Mouse (Mus musculus): Measurements from ENCODE around the gene Mrpl39. TPM values are rescaled to one million over a fixed set of nuclear protein-coding genes. Genes with fewer than 3 reads are reported as not detected.
A peak's percentile ranks its signal among the peaks of the same experiment; 100 is the strongest.

Mrpl39 gene
- total and polyA plus RNA-seq, 2 experiments from 2014 or later: 34.3 to 43.2 TPM

DNA sequence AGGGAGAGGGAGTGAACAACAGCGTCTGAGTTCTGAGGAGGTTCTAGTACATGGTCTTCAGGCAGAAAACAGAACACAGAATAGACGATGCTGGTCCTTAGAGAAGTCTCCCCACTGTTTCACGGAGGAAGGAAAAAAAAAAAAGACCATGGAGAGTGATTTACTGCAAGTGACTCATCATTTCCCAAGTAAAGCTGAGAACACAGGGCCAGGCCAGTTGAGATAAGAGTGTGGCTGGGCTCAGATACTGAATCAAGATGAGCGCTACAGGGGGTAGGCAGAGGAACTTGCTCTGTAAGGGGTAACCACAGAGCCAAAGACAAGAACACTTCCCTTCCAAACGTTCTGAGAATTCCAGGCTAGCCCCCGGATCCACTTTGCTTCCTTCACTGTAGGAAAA lies 36.8 kb downstream of the Mrpl39 start:
- TF ChIP-seq CTCF (IDR thresholded peaks at IDR 0.05): no peak
- Histone ChIP-seq H3K9ac (replicated peaks; ENCODE audit: low read length, poor library complexity, severe bottlenecking) (no peak overlapping the region), H3K27me3 (ENCODE audit: insufficient read depth, low read length) (peaks cover 12% of the 10 kb centered on the region), H3K4me1 (ENCODE audit: insufficient read depth, low read length) (0 out of 2 replicates have a peak, but pooled peaks cover 3% of the 10 kb centered on the region), H3K4me3 (ENCODE audit: low read depth, low read length) (no peak overlapping the region), H3K4me2 (ENCODE audit: low read depth, low read length, poor library complexity, severe bottlenecking) (no peak overlapping the region), H3K9me3 (ENCODE audit: low read length) (no peaks in the 10 kb centered on the region), H3K36me3 (ENCODE audit: insufficient read depth, low read length) (no peaks in the 10 kb centered on the region), H3K27ac (ENCODE audit: low read depth, low read length) (no peak overlapping the region)
- ATAC-seq (ENCODE audit: low FRiP score): no peak
- no peak for DNase-seq (ENCODE audit: low spot score)
- 74% methylated on average over 6 of the region's 6 CpGs for WGBS

DNA sequence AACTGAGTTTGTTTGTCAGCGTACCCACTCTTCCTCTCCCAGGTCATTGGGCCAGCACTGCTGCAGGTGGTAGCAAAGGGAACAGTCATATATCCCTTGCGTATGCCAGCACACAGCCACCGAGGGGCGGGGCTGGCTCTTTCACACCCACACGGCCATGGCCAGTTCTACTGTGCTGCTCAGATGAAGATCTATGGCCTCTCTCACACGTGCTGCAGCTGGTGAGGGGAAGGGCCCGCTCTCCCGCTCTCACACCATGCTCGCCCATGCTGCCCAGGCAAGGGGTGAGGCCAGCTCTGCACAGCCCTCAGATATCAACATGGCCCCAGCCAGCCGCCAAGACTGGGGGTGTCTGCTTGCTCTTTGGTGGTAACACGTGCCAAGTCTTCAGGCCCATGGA lies 39.4 kb downstream of the Mrpl39 start:
- Histone ChIP-seq H3K4me1 (ENCODE audit: insufficient read depth, low read length) (no peaks in the 10 kb centered on the region), H3K36me3 (ENCODE audit: insufficient read depth, low read length) (no peaks in the 10 kb centered on the region), H3K4me3 (ENCODE audit: low read depth, low read length) (no peak overlapping the region), H3K27me3 (ENCODE audit: insufficient read depth, low read length) (no peaks in the 10 kb centered on the region), H3K9ac (replicated peaks; ENCODE audit: low read length, poor library complexity, severe bottlenecking) (no peak overlapping the region), H3K27ac (ENCODE audit: low read depth, low read length) (no peak overlapping the region), H3K4me2 (ENCODE audit: low read depth, low read length, poor library complexity, severe bottlenecking) (no peak overlapping the region), H3K9me3 (ENCODE audit: low read length) (no peaks in the 10 kb centered on the region)
- DNase-seq (ENCODE audit: low spot score) (no peak), ATAC-seq (ENCODE audit: low FRiP score) (no peak)
- TF ChIP-seq CTCF (IDR thresholded peaks at IDR 0.05): no peak
- WGBS: 89% methylated on average over 11 of the region's 11 CpGs

DNA sequence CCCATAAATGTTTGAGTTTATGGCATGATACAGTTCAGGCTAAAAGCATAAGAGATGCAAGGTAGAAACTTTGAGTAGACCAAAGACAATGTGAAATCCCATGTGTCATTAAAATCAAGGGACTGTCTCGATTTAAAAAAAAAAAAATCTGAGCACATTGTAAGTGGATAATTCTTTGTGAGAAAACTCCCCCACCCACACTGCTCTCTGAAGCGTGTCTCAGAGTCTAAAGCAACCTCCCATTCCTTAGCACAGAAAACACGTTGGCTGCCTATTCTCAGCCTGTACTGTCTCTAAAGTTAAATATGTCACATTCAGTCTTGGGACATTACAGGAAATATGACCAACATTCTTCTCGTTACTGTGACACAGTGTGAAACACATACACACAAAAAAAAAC lies 53.6 kb downstream of the Mrpl39 start:
- TF ChIP-seq CTCF (IDR thresholded peaks at IDR 0.05): no peak
- WGBS: 65% methylated on average over 4 of the region's 4 CpGs

DNA sequence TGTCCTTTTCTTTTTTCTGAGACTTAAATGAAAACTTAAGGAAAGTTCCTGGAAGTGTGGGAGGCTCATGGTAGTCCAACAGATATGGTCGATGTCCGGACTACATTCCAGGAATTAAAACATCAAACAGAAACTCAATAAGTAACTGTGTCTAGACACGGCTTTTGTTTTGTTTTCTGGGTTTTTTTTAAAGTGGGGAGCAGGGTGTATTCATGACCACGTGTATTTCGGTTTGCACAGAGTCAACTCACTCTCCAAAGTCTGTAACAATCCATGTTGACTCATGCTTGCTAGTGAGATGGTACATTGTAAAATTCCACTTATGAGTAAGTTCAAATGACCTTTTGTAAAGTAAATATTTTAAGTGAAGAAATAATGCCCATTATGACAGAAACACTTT lies 54.8 kb downstream of the Mrpl39 start:
- Histone ChIP-seq H3K27me3 (ENCODE audit: insufficient read depth, low read length) (no peaks in the 10 kb centered on the region), H3K9ac (replicated peaks; ENCODE audit: low read length, poor library complexity, severe bottlenecking) (no peak overlapping the region), H3K4me1 (ENCODE audit: insufficient read depth, low read length) (no peaks in the 10 kb centered on the region), H3K4me3 (ENCODE audit: low read depth, low read length) (no peak overlapping the region), H3K27ac (ENCODE audit: low read depth, low read length) (no peak overlapping the region), H3K4me2 (ENCODE audit: low read depth, low read length, poor library complexity, severe bottlenecking) (no peak overlapping the region), H3K9me3 (ENCODE audit: low read length) (no peaks in the 10 kb centered on the region), H3K36me3 (ENCODE audit: insufficient read depth, low read length) (no peaks in the 10 kb centered on the region)
- ATAC-seq (ENCODE audit: low FRiP score) (no peak), DNase-seq (ENCODE audit: low spot score) (no peak)
- WGBS: 72% methylated on average over 5 of the region's 5 CpGs
- TF ChIP-seq CTCF (IDR thresholded peaks at IDR 0.05): no peak

More for the DNA sequence above, 53.6 kb downstream of the Mrpl39 start:
- H3K9ac ChIP-seq (replicated peaks; ENCODE audit: low read length, poor library complexity, severe bottlenecking): no peak overlapping the region
- no peaks in the 10 kb centered on the region for H3K9me3 ChIP-seq (ENCODE audit: low read length)
- DNase-seq (ENCODE audit: low spot score): no peak
- ATAC-seq (ENCODE audit: low FRiP score): no peak
- no peaks in the 10 kb centered on the region for H3K27me3 ChIP-seq (ENCODE audit: insufficient read depth, low read length)
- H3K4me2 ChIP-seq (ENCODE audit: low read depth, low read length, poor library complexity, severe bottlenecking): no peak overlapping the region
- H3K36me3 ChIP-seq (ENCODE audit: insufficient read depth, low read length): no peaks in the 10 kb centered on the region
- no peaks in the 10 kb centered on the region for H3K4me1 ChIP-seq (ENCODE audit: insufficient read depth, low read length)
- H3K4me3 ChIP-seq (ENCODE audit: low read depth, low read length): no peak overlapping the region
- H3K27ac ChIP-seq (ENCODE audit: low read depth, low read length): no peak overlapping the region

DNA sequence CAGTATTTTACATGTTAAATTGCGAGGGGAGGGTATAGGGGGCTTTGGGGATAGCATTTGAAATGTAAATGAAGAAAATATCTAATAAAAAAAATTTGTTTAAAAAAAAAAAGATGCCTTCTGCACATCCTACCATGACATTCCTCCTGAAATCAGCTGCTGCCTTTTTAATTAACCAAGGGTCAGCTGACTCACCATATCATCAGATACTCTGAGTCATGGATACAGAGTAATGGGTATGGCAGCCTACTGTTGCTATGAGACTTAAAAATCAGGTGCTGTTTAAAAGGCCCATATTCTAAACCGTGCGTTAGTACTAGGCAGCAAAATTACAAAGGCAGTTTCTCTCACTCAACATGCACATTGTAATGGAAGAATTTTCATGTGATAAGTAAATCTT lies 58.2 kb downstream of the Mrpl39 start:
- Histone ChIP-seq H3K9me3 (ENCODE audit: low read length) (no peaks in the 10 kb centered on the region), H3K9ac (replicated peaks; ENCODE audit: low read length, poor library complexity, severe bottlenecking) (no peak overlapping the region), H3K27ac (ENCODE audit: low read depth, low read length) (no peak overlapping the region), H3K36me3 (ENCODE audit: insufficient read depth, low read length) (no peaks in the 10 kb centered on the region), H3K4me2 (ENCODE audit: low read depth, low read length, poor library complexity, severe bottlenecking) (no peak overlapping the region), H3K27me3 (ENCODE audit: insufficient read depth, low read length) (no peaks in the 10 kb centered on the region), H3K4me3 (ENCODE audit: low read depth, low read length) (no peak overlapping the region), H3K4me1 (ENCODE audit: insufficient read depth, low read length) (no peaks in the 10 kb centered on the region)
- no peak for TF ChIP-seq CTCF (IDR thresholded peaks at IDR 0.05)
- DNase-seq (ENCODE audit: low spot score) (no peak), ATAC-seq (ENCODE audit: low FRiP score) (no peak)
- whole genome bisulfite sequencing: 81% methylated on average over 3 of the region's 3 CpGs

MicroRNAs within 50 kb of the gene (microRNA counts, 519-probe panel; counts per million panel counts)
- 4,816 counts per million, percentile 89 among the panel's probes with 10 or more counts for microRNA mmu-miR-155

Small RNA genes within 50 kb of the gene (microRNA-seq; reads per million reads assigned to microRNA genes)
- 50.3 reads per million, percentile 37 among the genes with 10 or more reads in this experiment for gene Mir155 (ENCODE audit: borderline number of aligned reads)

Other genes starting within 250 kb of the Mrpl39 start
- 0.19 and 0.60 TPM in 2 replicates for gene A730009L09Rik, start 220.6 kb downstream of the Mrpl39 start, total RNA-seq (2014; rRNA removed)
- gene A730009L09Rik, start 220.6 kb downstream of the Mrpl39 start, polyA plus RNA-seq (2015; fragmentation: Nextera tagmentation; extraction: Ambion mirVana): 0.14 and 0.15 TPM in 2 replicates
- 26.8 and 29.3 TPM in 2 replicates for gene Jam2, start 38.4 kb upstream of the Mrpl39 start, total RNA-seq (2014; rRNA removed)
- 20.8 and 21.8 TPM in 2 replicates for gene Jam2, start 38.4 kb upstream of the Mrpl39 start, polyA plus RNA-seq (2015; fragmentation: Nextera tagmentation; extraction: Ambion mirVana)
- gene Gabpa, start 99.2 kb upstream of the Mrpl39 start, total RNA-seq (2014; rRNA removed): 17.9 and 22.6 TPM in 2 replicates
- 7.8 and 8.5 TPM in 2 replicates for gene Gabpa, start 99.2 kb upstream of the Mrpl39 start, polyA plus RNA-seq (2015; fragmentation: Nextera tagmentation; extraction: Ambion mirVana)
- gene Atp5j, start 99.9 kb upstream of the Mrpl39 start, total RNA-seq (2014; rRNA removed): 124 and 125 TPM in 2 replicates
- 880 and 907 TPM in 2 replicates for gene Atp5j, start 99.9 kb upstream of the Mrpl39 start, polyA plus RNA-seq (2015; fragmentation: Nextera tagmentation; extraction: Ambion mirVana)

Measured in midbrain, postnatal 0 days (tissue).